Mouse (Mus musculus) myocyte (in vitro differentiated cells): Measurements from ENCODE around the gene Vapb.

ENCODE experiments used
- CEBPB ChIP-seq: IDR thresholded peaks from 2 replicates; pipeline ENCODE4 v1.6.1; 2011; ENCODE audit warnings: mild to moderate bottlenecking, moderate library complexity; ENCODE audit not compliant: poor library complexity, insufficient read depth, severe bottlenecking
- MAX ChIP-seq: IDR thresholded peaks from one replicate; pipeline ENCODE4 v1.6.1; 2011; ENCODE audit warnings: low read depth, mild to moderate bottlenecking, control low read depth
- POLR2A ChIP-seq: IDR thresholded peaks from one replicate; pipeline ENCODE4 v1.6.1; 2011; ENCODE audit warnings: low read depth, mild to moderate bottlenecking, control low read depth, moderate library complexity; ENCODE audit not compliant: insufficient read length
- POLR2AphosphoS2 ChIP-seq: IDR thresholded peaks from one replicate; pipeline ENCODE4 v1.6.1; 2011; ENCODE audit warnings: low read depth, control low read depth; ENCODE audit not compliant: insufficient read length
- TCF12 ChIP-seq: IDR thresholded peaks from one replicate; pipeline ENCODE4 v1.6.1; 2011; ENCODE audit warnings: mild to moderate bottlenecking, control low read depth; ENCODE audit not compliant: poor library complexity, insufficient read depth, severe bottlenecking

GRCm38 (mm10) chr2:173742090-173742489, 4.8 kb downstream of the Vapb start:
- no peak for TF ChIP-seq CEBPB
- TF ChIP-seq POLR2A = no peak
- TF ChIP-seq MAX = no peak
- no peak for TF ChIP-seq TCF12
- TF ChIP-seq POLR2AphosphoS2 = no peak
